Comparison of ENCODE assay signal across 8 mouse cellular contexts in genomic region chr11:46016061-46016460, GRCm38 (mm10). TPM values are rescaled to one million over a fixed set of nuclear protein-coding genes. Genes with fewer than 3 reads are reported as not detected.
DNase-seq lines count a peak whose midpoint lies in the region; ATAC-seq and TF ChIP-seq lines count a peak whose summit lies in the region.

No protein-coding gene starts in this region.

- 27% methylated on average over 6 of the region's 6 CpGs for WGBS in hindbrain, embryonic 10.5 days
- 23% methylated on average over 6 of the region's 6 CpGs for WGBS in hindbrain, embryonic 12.5 days

- H3K9me3 ChIP-seq in hindbrain, embryonic 10.5 days: no peaks in the 10 kb centered on the region
- no peaks in the 10 kb centered on the region for H3K9me3 ChIP-seq in hindbrain, embryonic 12.5 days (replicated peaks)

- TF ChIP-seq CTCF in gastrocnemius, adult 2 months (IDR thresholded peaks at IDR 0.05): peak; percentile 84

- H3K4me3 ChIP-seq in hindbrain, embryonic 10.5 days: no peak overlapping the region
- no peak overlapping the region for H3K4me3 ChIP-seq in hindbrain, embryonic 12.5 days
- no peak overlapping the region for H3K4me3 ChIP-seq in gastrocnemius, adult 2 months

- ATAC-seq in hindbrain, embryonic 12.5 days (ENCODE audit: low FRiP score): no peak
- peak; percentile 73 for ATAC-seq in megakaryocyte, adult 5-6 weeks (ENCODE audit: poor library complexity, severe bottlenecking)

- H3K27ac ChIP-seq in hindbrain, embryonic 10.5 days: no peak overlapping the region
- H3K27ac ChIP-seq in hindbrain, embryonic 12.5 days: no peak overlapping the region
- no peak overlapping the region for H3K27ac ChIP-seq in gastrocnemius, adult 2 months

- no peak overlapping the region for H3K4me2 ChIP-seq in hindbrain, embryonic 12.5 days (replicated peaks)

- no peaks in the 10 kb centered on the region for H3K4me1 ChIP-seq in hindbrain, embryonic 10.5 days (replicated peaks)
- no peaks in the 10 kb centered on the region for H3K4me1 ChIP-seq in hindbrain, embryonic 12.5 days

- intact Hi-C loops in gastrocnemius, adult 2 months (cut with DNase I): loop anchor here (5.0 kb wide), 3 partner anchors 46 to 201 kb away; no protein-coding TSS in a partner anchor

- H3K36me3 ChIP-seq in hindbrain, embryonic 10.5 days: no peaks in the 10 kb centered on the region
- no peaks in the 10 kb centered on the region for H3K36me3 ChIP-seq in hindbrain, embryonic 12.5 days

- peak; percentile 72 for DNase-seq in hindbrain, embryonic 10.5 days (ENCODE audit: low spot score)
- peak; percentile 31 for DNase-seq in Muller cell, postnatal 12 days (ENCODE audit: inconsistent ontology term)
- peak; percentile 86 to 88 for DNase-seq in cerebellum, postnatal 10 days
- DNase-seq in gastrocnemius, adult 2 months: peak; percentile 76
- DNase-seq in layer of hippocampus, adult 9-10 months (ENCODE audit: low spot score): peak; percentile 54
- peak; percentile 47 to 78 for DNase-seq in spleen, postnatal 10 days (ENCODE audit: low spot score in 2 of 2)

- H3K27me3 ChIP-seq in hindbrain, embryonic 10.5 days (ENCODE audit: insufficient read depth, poor library complexity, severe bottlenecking): no peaks in the 10 kb centered on the region
- H3K27me3 ChIP-seq in hindbrain, embryonic 12.5 days: no peaks in the 10 kb centered on the region

- no peak overlapping the region for H3K9ac ChIP-seq in hindbrain, embryonic 12.5 days

RNA-seq across cellular contexts. Expression of gene Sox30, which starts 36.0 kb away (rescaled TPM):
- polyA plus RNA-seq in hindbrain, embryonic 10.5 days (2016; fragmentation: Nextera tagmentation; extraction: Ambion mirVana): 0.14 TPM in 1 of 2 replicates, not detected in the other
- polyA plus RNA-seq in hindbrain, embryonic 12.5 days (2016; fragmentation: Nextera tagmentation; extraction: Ambion mirVana): 0.14 and 0.25 TPM in 2 replicates
- total RNA-seq in gastrocnemius, adult 2 months (2021): not detected
- total RNA-seq in megakaryocyte, adult 5-6 weeks (2015): not detected in 2 replicates
- total RNA-seq in megakaryocyte, adult 5-6 weeks (2017): not detected in 2 replicates

RNA-seq across cellular contexts. Expression of gene Gm12166, which starts 36.1 kb away (rescaled TPM):
- 2.6 and 4.0 TPM in 2 replicates for polyA plus RNA-seq in hindbrain, embryonic 10.5 days (2016; fragmentation: Nextera tagmentation; extraction: Ambion mirVana)
- 2.7 and 5.6 TPM in 2 replicates for polyA plus RNA-seq in hindbrain, embryonic 12.5 days (2016; fragmentation: Nextera tagmentation; extraction: Ambion mirVana)
- under 1 TPM; 0.64 to 0.99 TPM for total RNA-seq in gastrocnemius, adult 2 months (2021)
- 28.1 and 37.2 TPM in 2 replicates for total RNA-seq in megakaryocyte, adult 5-6 weeks (2015)
- total RNA-seq in megakaryocyte, adult 5-6 weeks (2017): 12.4 and 44.5 TPM in 2 replicates

RNA-seq across cellular contexts. Expression of gene Adam19, which starts 39.7 kb away (rescaled TPM):
- polyA plus RNA-seq in hindbrain, embryonic 10.5 days (2016; fragmentation: Nextera tagmentation; extraction: Ambion mirVana): 12.9 and 14.0 TPM in 2 replicates
- 17.3 and 18.4 TPM in 2 replicates for polyA plus RNA-seq in hindbrain, embryonic 12.5 days (2016; fragmentation: Nextera tagmentation; extraction: Ambion mirVana)
- 1 to 10 TPM; 3.0 to 3.7 TPM for total RNA-seq in gastrocnemius, adult 2 months (2021)
- 27.9 and 29.8 TPM in 2 replicates for total RNA-seq in megakaryocyte, adult 5-6 weeks (2015)
- total RNA-seq in megakaryocyte, adult 5-6 weeks (2017): 21.9 and 27.3 TPM in 2 replicates

Comparison
In these comparisons a context has a peak if more than half of its experiments do, and no peak if none do; other contexts are left out.
1. DNase-seq: peak in every context shown above with its lines; median percentile 87 in cerebellum, postnatal 10 days; 76 in gastrocnemius, adult 2 months; 72 in hindbrain, embryonic 10.5 days; 62 in spleen, postnatal 10 days; 54 in layer of hippocampus, adult 9-10 months; 31 in Muller cell, postnatal 12 days.
2. RNA of gene Gm12166, which starts 36.1 kb away (total RNA-seq): 12.4 to 44.5 TPM in megakaryocyte, adult 5-6 weeks; 0.64 to 0.99 TPM in gastrocnemius, adult 2 months; every median in the first group is over 4 times any median in the second.
3. RNA of gene Adam19, which starts 39.7 kb away (total RNA-seq): 21.9 to 29.8 TPM in megakaryocyte, adult 5-6 weeks; 3.0 to 3.7 TPM in gastrocnemius, adult 2 months; every median in the first group is over 4 times any median in the second.